Mouse (Mus musculus): Measurements from ENCODE around the gene Gtf2i. TPM values are rescaled to one million over a fixed set of nuclear protein-coding genes. Genes with fewer than 3 reads are reported as not detected.
A peak's percentile ranks its signal among the peaks of the same experiment; 100 is the strongest.

The Gtf2i gene
- total RNA-seq, 2 experiments from 2014 or later = 170 to 215 TPM

DNA sequence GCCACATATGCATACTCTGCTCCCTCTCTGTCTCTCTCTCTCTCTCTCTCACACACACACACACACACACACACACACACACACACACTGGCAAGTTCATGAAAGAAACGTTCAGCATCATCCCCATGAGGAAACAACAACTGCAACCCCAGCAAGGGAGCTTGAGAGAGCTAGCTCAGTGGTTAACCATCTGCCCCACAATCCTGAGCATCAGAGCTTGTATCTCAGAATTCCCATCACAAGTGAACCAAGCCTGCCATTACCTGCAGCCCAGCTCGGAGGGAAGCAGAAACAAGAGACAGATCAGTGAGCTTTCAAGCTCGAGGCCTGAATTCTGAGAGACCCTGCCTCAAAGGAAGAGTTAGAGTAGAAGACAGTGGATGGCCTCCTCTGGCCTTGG lies 32.5 kb downstream of the Gtf2i start:
- no peak for DNase-seq (ENCODE audit: low spot score in 2 of 2)

DNA sequence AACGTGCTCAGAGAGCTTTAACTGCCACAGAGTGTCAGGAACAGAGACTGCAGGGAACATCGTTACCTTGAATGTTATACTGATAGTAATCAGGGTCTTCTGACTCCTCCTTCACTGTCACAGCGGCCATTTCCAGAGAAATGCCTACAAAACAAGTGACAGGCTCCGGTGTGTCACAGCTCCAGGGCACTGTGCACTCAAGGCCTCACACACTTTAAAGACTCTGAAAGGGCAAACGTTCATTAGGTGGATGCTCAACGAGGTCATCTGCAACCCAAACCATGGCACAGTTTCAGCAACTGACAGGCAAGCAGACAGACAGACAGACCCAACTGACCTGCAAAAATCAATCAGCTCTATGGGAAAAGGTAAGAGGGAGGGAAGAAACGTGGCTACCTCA lies 35.2 kb downstream of the Gtf2i start:
- peak in 1 of 2 experiments; percentile 25 for DNase-seq (ENCODE audit: low spot score in 2 of 2)

DNA sequence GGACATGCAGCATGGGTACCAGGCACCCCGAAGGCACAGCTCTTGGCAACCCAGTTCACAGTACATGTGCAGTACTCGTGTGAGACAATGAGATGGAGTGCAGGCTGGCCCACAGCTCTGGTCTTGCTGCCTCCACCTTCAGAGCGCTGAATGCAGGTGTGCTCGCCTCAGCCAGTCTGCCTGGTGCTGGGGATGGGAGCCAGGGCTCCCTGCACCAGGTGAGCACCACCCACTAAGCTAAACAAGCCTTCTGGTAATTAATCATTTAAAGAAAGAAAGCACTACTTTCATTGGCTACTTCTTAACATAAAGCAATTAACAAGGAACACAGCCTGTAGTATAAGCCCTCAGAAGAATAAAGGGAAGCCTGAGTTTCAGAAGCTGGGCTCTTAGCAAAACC lies 37.5 kb downstream of the Gtf2i start:
- DNase-seq (ENCODE audit: low spot score in 2 of 2) = no peak

DNA sequence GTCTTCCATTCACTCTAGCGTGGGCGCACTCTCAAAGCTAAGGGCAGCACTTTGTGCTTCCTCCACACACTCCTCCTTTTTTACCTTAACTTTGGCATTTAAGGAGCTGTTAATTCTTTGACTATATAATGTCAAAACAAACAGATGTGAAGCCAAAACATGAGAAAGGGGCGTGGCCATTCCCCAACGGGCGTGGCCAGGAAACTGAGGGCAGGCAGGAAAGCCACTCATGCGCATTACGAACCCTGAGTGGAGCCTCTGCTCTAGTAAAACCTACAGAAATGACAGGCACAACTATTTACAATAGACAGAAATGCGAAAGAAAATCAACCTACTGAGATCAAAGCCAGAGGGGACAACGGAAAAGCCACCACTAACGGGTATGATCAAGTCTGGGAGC lies 39.0 kb downstream of the Gtf2i start:
- no peak for DNase-seq (ENCODE audit: low spot score in 2 of 2)

DNA sequence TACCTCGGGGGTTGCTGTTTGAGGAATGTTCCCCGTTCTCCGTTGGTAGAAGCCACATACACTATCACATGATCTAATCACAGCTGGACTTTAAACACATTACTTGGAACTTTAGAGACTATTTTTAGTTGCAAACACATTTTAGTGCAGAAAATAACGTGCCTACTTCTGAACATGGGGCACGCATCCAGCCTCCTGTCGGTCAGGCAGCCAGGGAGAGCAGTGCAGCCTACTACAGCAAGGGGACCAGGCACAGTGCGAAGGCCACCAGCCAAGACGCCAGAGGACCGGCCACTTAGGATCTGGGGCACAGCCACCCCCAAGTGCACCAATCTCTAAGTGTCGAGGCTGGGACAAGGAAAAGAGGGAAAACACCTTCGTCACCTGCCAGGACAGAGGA lies 39.5 kb downstream of the Gtf2i start:
- DNase-seq (ENCODE audit: low spot score in 2 of 2) = no peak

DNA sequence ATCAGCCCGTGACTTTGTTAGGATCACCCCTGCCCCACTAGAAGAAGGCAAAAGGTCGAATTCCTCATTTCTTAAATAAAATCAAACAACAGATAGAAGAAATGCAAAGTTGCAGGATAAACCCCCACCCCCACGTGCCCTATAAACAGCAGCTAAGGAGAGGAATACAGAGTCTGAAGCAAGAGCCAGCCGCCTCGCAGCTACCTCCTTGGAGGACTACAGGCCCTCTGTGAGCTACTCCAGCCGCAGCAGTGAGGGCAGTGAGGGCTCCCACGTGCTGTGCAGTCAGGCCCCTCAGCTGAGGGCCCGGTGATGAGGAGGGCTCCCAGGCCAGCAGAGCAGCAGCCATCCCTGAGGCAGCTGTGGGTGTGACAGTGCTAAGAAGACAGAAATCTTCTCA lies 40.8 kb downstream of the Gtf2i start:
- DNase-seq (ENCODE audit: low spot score in 2 of 2) = no peak

DNA sequence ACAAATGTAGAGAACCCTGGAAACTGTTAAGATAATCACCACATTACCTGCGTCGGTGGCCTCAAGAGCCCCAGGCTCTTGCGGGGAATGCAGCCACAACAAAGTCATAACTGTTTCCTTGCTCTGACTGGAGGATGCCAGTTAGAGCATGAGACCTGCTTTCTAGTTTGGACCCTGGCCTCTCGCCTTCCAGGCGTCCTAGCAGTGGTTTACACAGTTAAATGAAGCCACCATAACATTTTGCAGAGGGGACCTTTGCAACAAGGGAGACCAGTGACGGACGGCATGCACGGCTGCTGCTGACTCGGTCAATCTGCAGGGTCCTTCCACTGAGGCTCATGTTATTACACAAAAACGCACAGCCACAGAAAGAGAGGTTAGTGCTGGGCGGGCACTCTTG lies 41.8 kb downstream of the Gtf2i start:
- no peak for DNase-seq (ENCODE audit: low spot score in 2 of 2)

DNA sequence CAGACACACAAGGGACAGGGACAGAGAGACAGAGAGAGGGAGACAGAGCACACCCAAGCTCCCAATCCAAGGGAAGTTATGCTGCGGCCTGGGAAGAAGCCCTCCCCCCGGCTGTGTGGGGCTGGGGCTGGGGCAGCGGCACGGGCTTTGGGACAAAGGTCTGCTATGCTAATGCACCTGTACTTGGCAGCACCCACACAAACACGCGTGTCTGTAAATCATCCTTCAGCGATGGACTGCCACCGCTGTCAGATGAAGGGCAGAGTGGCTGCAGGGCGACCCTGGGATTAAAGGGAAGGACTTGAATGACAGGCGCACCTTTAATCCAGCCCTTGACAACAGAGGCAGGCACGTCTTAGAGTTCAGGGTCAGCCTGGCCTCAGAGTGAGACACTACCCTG lies 43.1 kb downstream of the Gtf2i start:
- DNase-seq (ENCODE audit: low spot score in 2 of 2) = no peak

DNA sequence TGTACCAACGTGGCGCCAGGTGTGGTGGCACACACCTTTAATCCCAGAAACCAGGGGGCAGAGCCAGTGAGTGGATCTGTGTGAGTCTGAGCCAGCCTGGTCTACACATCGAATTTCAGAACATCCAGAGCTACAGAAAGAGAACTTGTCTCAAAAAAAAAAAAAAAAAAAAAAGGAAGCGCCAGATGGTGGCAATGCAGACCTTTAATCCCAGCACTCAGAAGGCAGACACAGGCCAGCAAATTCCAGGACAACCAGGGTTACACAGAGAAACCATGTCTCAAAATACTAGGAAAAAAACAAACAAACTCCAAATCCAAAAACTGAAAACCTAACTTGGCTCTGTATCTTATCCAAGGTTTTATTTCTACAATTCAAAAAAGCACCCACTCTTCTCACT lies 44.0 kb downstream of the Gtf2i start:
- no peak for DNase-seq (ENCODE audit: low spot score in 2 of 2)

DNA sequence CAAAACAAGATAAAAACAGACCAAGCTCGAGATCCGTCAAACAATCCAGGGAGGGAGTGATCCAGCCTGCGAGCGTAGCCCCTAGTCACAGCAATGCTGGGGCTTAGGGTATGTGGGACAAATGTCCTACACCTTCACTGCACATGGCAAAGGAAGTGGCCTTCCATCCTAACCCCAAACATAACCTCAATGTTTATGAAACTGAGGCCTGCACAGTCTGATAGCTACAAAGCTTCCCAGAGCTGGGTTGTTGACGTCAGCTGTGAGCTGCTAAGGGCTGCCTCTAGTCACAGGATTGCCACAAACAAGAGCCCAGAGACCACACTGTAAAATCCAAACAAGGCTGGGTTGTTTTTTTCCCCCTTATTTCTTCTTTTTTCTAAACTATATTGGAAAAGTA lies 44.8 kb downstream of the Gtf2i start:
- no peak for DNase-seq (ENCODE audit: low spot score in 2 of 2)

DNA sequence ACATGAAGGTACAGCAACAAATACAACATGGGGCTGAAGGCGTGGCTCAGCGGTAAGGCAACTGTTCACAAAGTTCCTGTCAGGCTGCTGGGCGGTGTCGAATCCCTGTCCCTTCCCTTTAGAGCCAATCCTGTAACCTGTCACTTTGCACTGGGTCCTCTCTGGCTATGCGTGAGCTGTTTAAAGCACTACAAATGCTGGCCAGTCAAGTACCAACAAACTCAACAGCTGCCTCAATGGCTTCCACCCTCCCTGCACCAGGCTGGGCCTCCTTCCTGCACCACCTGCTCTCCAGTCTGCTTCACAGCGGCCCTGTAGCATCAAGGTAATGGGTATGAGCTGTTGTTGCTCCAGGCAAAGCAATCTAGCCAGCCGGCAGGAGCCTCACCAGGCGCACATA lies 45.8 kb downstream of the Gtf2i start:
- no peak for DNase-seq (ENCODE audit: low spot score in 2 of 2)

DNA sequence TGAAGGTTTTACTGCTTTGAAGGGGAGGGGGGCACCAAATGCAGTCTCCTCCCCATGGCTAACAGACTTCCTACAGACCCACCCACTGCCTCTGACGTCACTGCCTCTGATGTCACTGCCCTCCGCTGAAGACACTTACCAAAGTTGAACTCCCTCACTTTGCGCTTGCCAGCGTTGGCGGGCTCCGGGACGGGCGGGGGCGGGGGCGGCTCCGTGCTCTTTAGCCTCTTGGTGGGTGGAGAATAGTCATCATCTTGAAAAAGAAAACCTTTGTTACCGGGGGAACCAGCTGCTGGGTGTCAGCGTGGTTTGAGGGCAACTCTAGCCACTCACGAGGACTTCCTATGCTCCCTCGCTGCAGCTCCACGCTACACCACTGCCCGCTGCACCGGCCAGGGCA lies 48.2 kb downstream of the Gtf2i start:
- DNase-seq (ENCODE audit: low spot score in 2 of 2) = no peak

DNA sequence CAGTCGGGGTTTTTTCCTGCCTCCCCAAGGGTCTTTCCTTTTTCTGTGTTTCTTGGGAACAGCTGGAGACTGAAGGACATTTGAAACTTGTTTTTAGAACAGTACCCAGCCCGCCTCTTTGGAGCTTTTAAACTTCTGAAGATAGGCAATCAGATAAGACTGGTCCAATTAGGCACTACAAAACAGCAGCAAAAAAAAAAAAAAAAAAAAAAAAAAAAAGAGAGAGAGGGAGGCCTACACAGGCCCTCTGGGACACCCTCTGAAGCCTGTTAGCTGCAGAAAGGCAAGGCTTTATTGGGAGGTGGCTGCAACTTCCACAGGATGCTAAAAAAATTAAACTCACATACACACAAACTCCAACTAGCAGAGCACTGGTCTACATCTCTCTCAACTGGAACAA lies 48.7 kb downstream of the Gtf2i start:
- no peak for DNase-seq (ENCODE audit: low spot score in 2 of 2)

DNA sequence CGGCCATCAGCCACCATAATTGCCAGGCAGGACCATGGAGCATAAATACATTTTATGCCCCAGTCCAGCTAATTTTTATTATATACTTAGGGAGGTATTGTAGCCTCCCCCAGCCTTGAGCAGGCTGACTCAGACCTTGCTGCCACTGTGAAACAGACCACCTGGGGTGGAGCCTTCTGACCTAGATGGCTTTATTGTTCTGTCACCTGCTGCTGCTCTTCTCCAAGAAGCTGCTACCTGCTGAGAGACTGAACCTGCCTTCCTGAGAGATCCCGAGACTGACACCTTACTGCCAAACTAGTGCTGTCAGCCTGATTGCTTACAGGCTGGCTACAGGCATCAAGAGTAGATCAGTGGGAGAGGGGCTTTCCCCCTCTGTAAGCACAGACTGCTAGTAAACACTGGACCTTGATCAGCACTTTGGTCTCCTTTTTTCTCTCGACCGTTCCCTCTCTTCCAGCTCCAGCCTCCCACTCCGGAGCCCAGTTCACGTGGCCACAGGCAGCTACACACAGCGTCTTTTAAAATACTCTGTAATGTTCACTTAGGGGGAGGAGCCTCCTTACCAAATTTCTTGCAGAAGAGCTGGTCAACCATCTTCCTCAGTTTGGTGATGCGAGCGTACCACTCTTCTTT lies 54.4 kb downstream of the Gtf2i start:
- DNase-seq (ENCODE audit: low spot score in 2 of 2) = no peak

DNA sequence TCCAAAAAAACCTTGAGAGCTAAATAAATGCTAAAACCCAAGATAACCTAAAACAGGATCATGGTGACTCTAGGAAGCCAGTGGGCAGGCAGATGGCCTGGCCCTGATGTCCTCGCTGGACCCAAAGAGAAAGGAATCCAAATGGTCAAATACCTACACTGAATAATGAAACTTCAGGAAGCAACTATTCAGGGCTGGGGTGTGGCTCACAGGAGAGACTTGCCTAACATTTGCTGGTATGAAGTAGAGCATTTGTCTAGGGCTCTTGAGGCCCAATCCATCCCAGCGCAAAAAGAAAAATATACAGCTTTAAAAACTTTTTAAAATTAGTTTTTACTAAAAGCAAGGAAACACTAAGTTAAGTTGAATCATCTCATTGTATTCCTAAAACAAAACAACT lies 55.6 kb downstream of the Gtf2i start:
- no peak for DNase-seq (ENCODE audit: low spot score in 2 of 2)

DNA sequence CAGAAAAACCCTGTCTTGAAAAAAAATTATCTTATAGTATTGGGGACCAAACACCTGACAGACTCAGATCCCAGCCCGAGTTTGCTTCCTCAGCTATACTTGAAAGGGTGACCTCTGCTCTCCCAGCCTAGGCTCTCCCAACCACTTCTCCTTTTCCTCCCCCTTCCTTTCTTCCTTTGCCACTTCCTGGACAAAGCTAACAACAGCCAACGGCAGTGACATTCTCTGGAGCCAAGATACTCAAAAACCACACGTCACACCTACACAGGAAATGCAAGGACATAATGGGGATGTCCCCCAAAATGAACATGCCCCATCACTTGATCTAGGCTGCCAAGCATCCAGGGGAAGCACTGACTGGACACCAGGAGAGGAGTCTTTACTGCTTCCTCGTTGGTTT lies 56.2 kb downstream of the Gtf2i start:
- no peak for DNase-seq (ENCODE audit: low spot score in 2 of 2)

DNA sequence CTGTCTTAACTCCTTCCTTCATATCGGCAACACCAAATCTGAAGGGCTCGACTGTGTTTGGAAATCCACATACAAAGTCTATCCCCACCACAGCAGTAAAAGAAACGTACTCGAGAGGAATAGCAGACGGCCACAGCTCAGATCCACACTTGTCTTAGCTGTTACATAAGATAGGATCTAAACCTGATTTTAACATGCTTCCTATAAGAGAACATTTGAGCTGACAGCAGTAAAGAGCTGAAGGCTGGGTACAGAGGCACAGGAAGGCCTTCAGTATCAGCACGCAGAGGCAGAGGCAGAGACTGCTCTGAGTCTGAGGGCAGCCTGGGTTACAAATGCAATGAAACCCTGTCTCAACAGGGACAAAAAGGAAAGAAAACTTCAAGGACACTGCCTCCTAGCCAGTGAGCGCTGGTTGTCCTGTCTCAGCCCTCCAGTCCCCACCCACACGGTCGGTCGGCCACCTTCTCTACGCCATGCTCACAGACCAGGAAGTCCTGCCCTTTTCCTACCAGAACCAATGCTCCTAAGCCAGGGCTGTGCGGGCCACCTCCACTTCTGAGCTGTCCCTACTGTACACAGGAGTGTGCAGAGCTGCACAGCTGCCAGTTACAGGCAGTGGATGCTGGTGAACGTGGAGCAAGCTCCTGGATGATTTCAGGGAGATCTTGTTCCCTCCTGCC lies 57.1 kb downstream of the Gtf2i start:
- no peak for DNase-seq (ENCODE audit: low spot score in 2 of 2)

DNA sequence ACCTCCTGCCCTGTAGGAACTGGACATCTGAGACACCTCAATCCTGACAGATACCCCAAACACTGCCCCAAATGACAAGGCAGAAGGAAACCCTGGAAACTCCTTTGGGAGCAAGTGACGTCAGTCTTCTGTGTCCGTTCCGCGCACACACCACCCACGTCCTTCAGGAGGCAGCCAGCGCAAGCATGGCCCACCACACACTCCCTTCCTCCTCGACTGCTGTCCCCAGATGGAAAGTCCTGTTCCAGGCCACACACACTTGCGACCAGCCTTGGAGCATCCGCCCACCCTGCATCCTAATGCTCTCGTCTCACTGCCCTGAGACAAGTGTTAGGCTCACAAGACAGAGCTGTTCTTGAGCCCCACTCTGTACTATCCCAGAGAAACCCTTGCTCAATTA lies 59.3 kb downstream of the Gtf2i start:
- DNase-seq (ENCODE audit: low spot score in 2 of 2) = no peak

DNA sequence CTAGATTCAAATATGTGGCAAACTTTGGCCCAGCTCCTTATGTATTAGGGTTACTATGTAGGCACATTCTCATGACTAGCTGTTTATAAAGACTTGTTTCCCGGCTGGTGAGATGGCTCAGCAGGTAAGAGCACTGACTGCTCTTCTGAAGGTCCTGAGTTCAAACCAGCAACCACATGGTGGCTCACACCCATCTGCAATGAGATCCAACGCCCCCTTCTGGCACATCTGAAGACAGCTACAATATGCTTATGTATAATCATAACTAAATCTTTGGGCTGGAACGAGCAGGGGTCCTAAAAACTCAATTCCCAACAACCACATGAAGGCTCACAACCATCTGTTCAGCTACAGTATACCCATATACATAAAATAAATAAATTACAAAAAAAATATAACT lies 60.8 kb downstream of the Gtf2i start:
- DNase-seq (ENCODE audit: low spot score in 2 of 2) = no peak

DNA sequence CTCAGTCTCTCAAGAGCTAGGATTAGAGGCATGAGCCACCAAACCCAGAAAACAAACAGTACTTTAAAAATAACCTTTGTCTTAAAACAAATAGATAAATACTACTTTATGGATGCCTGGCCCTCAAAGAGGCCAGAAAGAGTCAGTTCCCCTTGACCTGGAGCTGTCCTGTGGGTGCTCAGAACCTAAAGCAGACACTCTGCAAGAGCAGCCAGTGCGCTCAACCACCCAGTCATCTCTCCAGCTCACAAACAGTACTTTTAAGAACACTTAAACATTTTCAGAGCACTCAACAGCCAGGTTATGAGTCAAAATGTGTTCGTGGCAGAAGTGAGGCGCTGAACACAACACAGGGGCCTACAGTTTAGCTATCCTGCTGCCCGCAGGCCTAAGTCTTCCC lies 63.5 kb downstream of the Gtf2i start:
- DNase-seq (ENCODE audit: low spot score in 2 of 2) = no peak

DNA sequence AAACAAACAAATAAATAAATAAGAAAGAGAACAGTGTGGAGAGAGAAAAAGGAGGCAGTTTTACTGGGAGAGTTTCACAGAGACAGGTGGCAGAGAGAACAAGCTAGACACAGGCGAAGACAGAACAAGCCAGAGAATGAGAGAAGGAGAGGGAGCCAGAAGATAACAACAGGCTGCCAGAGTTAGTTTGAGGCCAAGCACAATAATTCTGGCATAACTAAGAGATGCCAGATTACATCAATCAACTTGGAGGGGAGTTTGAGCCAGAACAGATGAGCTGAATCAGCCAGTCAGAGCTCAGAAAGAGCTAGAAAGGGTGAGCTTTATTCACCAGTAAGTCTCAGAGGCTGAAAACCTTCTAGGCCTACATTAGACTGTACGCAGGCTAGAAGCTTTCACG lies 64.0 kb downstream of the Gtf2i start:
- no peak for DNase-seq (ENCODE audit: low spot score in 2 of 2)

DNA sequence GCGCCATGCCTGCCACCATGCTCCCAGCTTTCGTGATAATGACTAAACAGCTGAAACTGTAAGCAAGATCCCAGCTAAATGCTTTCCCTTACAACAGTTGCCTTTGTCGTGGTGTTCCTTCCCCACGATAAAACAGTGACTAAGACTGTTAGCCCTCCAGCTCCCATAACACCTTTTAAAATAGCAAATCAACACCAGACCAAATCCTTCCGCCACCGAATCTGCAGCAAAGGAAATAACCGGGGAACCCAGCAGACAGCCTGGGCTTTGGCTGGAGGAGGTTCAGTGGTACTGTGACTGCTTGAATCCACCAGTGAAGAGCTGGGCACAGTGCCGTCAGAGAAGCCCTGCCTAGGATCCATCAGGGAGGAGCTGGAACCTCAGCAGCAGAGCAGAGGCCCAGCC lies 65.3 kb downstream of the Gtf2i start:
- no peak for DNase-seq (ENCODE audit: low spot score in 2 of 2)

DNA sequence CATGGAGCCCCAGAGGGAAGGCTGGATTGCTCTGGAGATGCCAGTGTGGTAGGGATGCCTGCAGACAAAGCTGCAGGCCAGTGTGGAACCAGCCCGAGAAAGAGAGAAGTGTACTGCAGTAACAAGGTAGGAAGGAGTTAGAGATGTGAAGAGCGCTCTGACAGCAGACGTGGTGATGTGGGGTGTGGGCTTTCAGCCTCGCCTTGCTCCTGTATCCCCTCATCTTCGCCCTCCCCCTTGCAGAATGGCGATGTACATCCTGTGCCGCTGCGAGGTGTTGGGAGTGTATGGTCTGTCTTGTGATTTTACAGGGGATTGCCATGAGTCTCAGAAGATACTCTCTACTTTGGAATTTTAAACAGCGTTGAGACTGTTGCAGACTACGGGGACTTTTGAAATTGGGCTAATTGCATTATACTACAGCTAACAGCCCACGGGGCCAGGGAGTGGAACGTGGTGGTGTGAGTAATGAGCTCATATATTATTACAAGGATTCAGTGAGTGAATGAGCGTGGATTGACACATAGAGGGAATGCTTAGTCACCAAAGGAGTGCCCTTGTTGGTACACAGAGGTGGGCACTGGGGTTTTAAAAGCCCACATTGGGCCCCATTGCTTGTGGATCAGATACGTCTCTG lies 65.8 kb downstream of the Gtf2i start:
- DNase-seq (ENCODE audit: low spot score in 2 of 2) = no peak

Measured in adrenal gland, adult 18-20 months (tissue).